Mouse (Mus musculus) olfactory bulb, adult 2 months (tissue): ENCODE results near the gene Tmem234. TPM values are rescaled to one million over a fixed set of nuclear protein-coding genes. Genes with fewer than 3 reads are reported as not detected.
A peak's percentile ranks its signal among the peaks of the same experiment; 100 is the strongest.

Experiments used
- H3K27ac ChIP-seq: fragments of 200-500 bp; 2 replicates; pipeline ENCODE4 v1.5.1; 2012; ENCODE audit warnings: low read depth, low read length; ENCODE audit not compliant: insufficient read depth
- H3K4me1 ChIP-seq: fragments of 200-500 bp; 2 replicates; pipeline ENCODE4 v1.6.1; 2012; ENCODE audit warnings: low read length; ENCODE audit not compliant: control insufficient read depth, insufficient read depth
- H3K4me3 ChIP-seq: fragments of 200-500 bp; 2 replicates; pipeline ENCODE4 v1.5.1; 2012; ENCODE audit warnings: mild to moderate bottlenecking, low read depth, low read length, moderate library complexity; ENCODE audit not compliant: insufficient read depth
- CTCF ChIP-seq: fragments of 200-500 bp; IDR thresholded peaks from 2 replicates; pipeline ENCODE4 v1.5.1; 2012; ENCODE audit warnings: low read depth, mild to moderate bottlenecking, low read length, moderate library complexity; ENCODE audit not compliant: insufficient read depth
- POLR2A ChIP-seq: fragments of 200-500 bp; IDR thresholded peaks from 2 replicates; pipeline ENCODE4 v1.6.1; 2012; ENCODE audit warnings: mild to moderate bottlenecking, low read depth, low read length, moderate library complexity; ENCODE audit not compliant: insufficient read depth
- WGBS: fragments of 180-500 bp; shearing (Covaris S2); methylation state at CpG from one replicate; pipeline ENCODE4 v1.1.7; 2018; 5-methylcytosine and 5-hydroxymethylcytosine counted together
- polyA plus RNA-seq: library from polyadenylated mRNA; stranded (reverse); fragments of >200 nt; gene quantifications from 2 replicates; pipeline ENCODE4 v1.2.4, GENCODE M21; 2012; ENCODE audit warnings: low replicate concordance; ENCODE audit not compliant: missing spikeins, insufficient read depth, insufficient read length

The Tmem234 gene
- polyA plus RNA-seq, 1 experiment, result 500 TPM

DNA sequence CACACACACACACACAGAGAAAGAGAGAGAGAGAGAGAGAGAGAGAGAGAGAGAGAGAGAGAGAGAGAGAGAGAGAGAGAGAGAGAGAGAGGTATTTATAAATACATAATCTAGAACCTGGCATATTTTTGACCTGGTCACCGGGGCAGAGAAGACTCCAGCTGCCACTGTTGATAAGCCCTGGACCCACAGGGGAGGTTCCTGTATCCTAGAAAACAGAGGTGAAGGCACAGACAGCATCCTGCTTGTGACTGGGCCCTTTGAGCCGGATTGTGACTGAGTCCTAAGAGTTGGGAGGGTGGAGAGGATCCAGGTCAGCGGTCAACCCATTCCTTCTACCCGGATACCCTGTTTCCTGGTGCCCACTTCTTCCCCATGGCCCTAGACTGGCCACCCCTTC lies 11.6 kb upstream of the Tmem234 start:
- 75% methylated on average over 4 of the region's 4 CpGs for WGBS
- H3K4me3 ChIP-seq, result no peak overlapping the region
- H3K4me1 ChIP-seq, result peaks cover 5% of the 10 kb centered on the region; the same call in 1 of the 2 replicates
- no peak overlapping the region for H3K27ac ChIP-seq
- TF ChIP-seq POLR2A, result no peak
- no peak for TF ChIP-seq CTCF

DNA sequence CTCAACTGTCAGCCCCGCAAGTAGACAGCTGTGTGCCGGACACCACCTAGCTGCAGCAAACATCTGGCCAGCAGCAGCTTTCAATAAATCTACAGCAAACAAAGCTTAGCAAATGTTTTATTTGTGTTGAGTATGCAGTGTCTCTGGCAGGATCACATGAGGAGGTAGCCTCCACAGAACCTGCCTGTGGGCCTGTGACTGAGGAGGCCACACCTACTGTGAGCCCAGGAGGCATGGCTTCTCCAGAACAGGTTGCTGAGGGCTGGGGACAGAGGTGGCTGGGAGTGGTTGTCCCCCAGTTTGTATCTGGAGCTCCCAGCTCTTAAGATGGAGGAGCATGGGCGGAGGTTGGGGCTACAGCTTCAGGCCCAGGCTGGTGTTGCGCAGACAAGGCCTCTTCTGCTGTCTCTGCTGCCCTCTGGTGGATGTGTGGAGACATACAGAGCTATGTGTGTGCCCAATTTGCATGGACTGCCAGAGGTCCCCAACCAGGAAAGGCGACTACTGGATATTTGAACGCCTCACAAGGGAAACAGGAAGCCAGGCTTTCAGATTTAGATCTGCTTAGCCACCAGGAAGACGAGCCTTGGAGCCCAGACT lies 8.1 kb downstream of the Tmem234 start:
- H3K27ac ChIP-seq, result peak overlapping the region; percentile 71

DNA sequence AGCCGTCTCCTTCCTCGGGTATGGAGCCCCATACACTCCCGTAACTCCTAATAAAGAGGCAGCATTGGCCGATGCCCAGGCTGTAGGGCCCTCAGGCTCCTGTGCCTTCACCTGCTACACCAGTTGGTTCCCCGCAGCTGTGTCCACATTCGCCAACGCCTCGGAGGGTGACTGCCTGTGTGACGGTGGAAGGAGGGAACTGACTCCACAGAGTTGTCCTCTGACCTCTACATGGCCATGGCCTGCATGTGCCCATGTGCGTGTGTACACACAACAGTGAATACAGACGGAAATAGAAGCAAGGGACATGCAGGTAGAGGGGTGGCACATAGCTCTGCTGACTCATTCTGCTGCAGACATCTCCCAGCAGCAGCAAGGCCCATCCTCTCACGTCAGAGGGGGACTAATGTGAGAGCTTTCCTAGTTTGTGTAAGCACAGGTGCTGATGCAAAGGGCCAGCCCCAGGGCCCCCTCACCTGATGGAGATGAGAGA lies 8.7 kb downstream of the Tmem234 start:
- no peak for TF ChIP-seq CTCF
- TF ChIP-seq POLR2A, result no peak
- no peak overlapping the region for H3K4me3 ChIP-seq
- H3K4me1 ChIP-seq, result peaks cover 13% of the 10 kb centered on the region
- 74% methylated on average over 12 of the region's 12 CpGs for WGBS
- H3K27ac ChIP-seq, result no peak overlapping the region

More for the DNA sequence above, 8.1 kb downstream of the Tmem234 start:
- Histone ChIP-seq H3K4me1 (peaks cover 13% of the 10 kb centered on the region), H3K4me3 (no peak overlapping the region)
- 31% methylated on average over 7 of the region's 7 CpGs for WGBS
- peak; percentile 68 for TF ChIP-seq CTCF
- TF ChIP-seq POLR2A, result no peak

DNA sequence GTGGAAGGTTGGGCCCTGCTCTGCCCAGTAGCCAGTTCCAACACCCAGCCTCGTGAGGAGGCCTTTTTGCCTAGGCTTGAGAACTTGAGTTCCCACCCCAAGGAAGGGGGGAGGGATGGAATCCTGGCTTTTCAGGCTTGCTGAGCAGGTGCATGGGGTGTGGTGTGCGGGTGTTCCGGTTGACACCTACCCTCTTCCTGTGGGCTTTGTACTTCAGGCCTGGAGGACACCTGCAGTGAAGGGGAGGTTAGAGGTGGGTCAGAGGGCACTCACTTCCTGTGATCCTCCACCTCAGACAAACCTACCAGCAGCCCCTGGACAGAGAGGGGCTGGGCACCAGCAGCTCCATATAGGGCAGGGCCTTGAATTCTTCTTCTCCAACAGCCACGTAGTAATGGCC lies 9.6 kb downstream of the Tmem234 start:
- no peak for TF ChIP-seq CTCF
- TF ChIP-seq POLR2A, result no peak
- no peak overlapping the region for H3K27ac ChIP-seq
- peaks cover 13% of the 10 kb centered on the region for H3K4me1 ChIP-seq
- WGBS, result 80% methylated on average over 4 of the region's 4 CpGs
- no peak overlapping the region for H3K4me3 ChIP-seq

DNA sequence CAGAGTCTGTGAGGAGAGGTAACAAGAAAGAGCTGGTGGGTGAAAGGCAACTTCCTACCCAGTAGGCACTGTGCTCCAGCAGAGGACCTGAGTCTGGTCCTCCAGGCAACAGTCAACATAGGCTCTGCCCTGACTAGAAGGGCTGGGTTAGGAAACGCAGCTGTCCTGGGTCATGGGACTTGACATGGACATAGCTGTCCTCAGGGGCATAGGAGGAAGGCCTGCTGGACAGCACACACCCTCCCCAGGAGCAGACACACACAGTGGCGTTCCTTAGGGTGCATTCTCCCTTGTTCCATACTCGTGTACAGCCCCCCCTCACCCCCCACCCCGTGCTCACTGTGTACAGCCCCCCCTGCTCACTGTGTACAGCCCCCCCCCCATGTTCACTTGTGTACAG lies 10.0 kb downstream of the Tmem234 start:
- H3K4me1 ChIP-seq, result peaks cover 13% of the 10 kb centered on the region
- WGBS, result 60% methylated on average over 4 of the region's 4 CpGs

DNA sequence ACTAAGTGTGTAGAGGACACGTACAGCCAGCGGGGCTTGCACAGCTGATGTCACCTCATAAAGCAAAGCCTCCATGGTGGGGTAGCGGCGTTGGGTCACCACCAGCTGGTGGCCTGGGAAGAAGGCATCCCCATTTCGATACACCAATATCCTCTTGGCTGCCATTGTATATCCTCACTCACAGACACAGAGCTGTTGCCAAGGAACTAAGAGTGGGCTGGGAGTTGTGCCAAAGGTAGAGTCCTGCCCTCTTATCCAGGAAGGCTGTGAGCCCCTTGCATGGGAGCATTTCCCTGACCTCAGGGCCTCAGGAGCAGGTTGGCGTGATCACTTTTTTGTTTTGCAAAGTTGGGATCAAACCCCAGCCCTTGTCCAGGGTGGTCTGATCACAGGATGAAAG lies 13.6 kb downstream of the Tmem234 start, which contains the start of gene Dcdc2b:
TSS of gene Dcdc2b (minus strand) at position 165 of the 400 bp plus-strand sequence.
- WGBS, result 57% methylated on average over 6 of the region's 6 CpGs
- Histone ChIP-seq H3K27ac (no peak within 1 kb of the TSS), H3K4me1 (peaks cover 9% of the 10 kb centered on the region), H3K4me3 (no peak within 1 kb of the TSS)
- TF ChIP-seq POLR2A, result no peak
- TF ChIP-seq CTCF, result no peak

More for the DNA sequence above, 10.0 kb downstream of the Tmem234 start:
- Histone ChIP-seq H3K4me3 (no peak overlapping the region), H3K27ac (no peak overlapping the region)
- TF ChIP-seq POLR2A (no peak), CTCF (no peak)

DNA sequence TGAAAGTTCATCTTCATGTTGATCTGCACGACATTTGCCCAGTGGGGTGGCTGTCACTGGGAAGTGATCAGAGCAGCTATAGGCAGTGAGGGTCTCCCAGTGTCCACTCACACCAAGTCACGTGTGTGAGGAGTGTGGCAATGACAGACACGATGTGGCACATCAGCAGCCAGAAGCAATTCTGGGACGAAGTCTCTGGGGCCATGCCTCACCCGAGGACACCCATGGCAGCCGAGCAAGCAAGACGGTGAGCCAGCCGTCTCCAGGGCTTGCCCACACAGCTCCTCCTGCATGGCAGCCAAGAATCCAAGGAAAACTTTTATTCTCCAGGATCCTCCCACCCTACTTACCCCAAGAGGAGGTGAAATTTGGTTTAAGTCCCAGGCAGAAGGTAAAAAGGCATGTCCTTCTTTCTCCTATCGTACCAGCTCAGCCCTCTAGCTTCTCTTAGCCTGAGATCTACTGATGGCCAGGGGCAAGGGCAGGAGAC lies 15.4 kb downstream of the Tmem234 start:
- no peak for TF ChIP-seq CTCF
- TF ChIP-seq POLR2A, result no peak
- H3K4me1 ChIP-seq, result peaks cover 9% of the 10 kb centered on the region
- WGBS, result 81% methylated on average over 9 of the region's 9 CpGs

DNA sequence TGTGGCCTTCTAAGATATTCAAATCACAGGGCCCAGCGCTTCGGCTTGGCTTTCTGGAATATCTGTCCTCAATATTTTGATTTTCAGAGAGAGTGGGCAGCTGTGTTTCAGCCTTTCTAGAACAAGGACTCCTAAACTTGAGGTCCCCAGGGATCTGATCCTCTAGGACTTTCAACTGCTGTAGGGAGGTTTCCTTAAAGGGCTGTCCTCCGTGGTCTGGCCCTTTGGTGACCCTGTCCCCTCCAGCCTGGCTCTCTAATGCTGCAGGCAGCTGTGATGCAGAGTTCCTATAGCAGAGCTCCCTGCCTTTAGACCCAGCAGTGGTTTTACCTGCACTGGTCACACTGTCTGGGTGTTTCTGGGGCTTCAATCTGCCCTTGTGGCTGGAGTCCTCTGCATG lies 16.2 kb downstream of the Tmem234 start:
- H3K4me3 ChIP-seq, result no peak overlapping the region
- 95% methylated on average over 3 of the region's 3 CpGs for WGBS
- no peak overlapping the region for H3K27ac ChIP-seq
- TF ChIP-seq POLR2A, result no peak
- no peak for TF ChIP-seq CTCF
- peaks cover 16% of the 10 kb centered on the region for H3K4me1 ChIP-seq

More for the DNA sequence above, 15.4 kb downstream of the Tmem234 start:
- Histone ChIP-seq H3K27ac (no peak overlapping the region), H3K4me3 (no peak overlapping the region)

DNA sequence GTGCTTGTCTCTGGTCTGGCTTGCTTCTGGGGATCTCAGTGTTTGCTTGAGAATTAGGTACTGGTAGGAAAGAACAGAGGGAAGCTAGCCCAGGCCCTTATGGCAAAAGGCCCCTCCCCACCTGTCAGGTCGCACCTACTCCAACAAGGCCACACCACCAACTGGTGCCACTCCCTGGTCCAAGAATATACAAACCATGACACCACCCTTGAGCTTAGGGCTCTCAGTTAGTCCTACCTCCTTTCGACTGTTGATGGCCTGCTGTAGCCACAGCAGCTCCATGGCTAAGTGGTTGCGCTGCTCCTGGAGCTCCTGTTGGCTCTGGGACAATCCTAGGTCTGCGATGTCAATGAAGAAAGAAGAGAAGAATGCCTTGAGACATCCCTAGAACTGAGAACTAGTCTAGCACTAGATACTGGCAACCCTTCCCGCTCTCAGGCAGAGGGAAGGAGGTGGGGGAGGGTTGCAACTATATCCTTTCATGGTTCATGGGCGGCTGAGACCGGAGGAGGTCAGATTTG lies 16.7 kb downstream of the Tmem234 start:
- peaks cover 16% of the 10 kb centered on the region for H3K4me1 ChIP-seq
- TF ChIP-seq POLR2A (no peak), CTCF (no peak)
- H3K4me3 ChIP-seq, result no peak overlapping the region
- H3K27ac ChIP-seq, result no peak overlapping the region
- WGBS, result 93% methylated on average over 7 of the region's 7 CpGs
